8 mouse cellular contexts compared by ENCODE assay signal in genomic region chr13:114458291-114458885, GRCm38 (mm10). TPM values are rescaled to one million over a fixed set of nuclear protein-coding genes. Genes with fewer than 3 reads are reported as not detected.
A peak's percentile ranks its signal among the peaks of the same experiment; 100 is the strongest.
DNase-seq lines count a peak whose midpoint lies in the region; ATAC-seq and TF ChIP-seq lines count a peak whose summit lies in the region.

No protein-coding gene starts in this region.

- H3K4me3 ChIP-seq in bone marrow macrophage, adult 2 months (ENCODE audit: insufficient read depth, low read length) = peak overlapping the region; percentile 44
- H3K4me3 ChIP-seq in hindbrain, postnatal 0 days (ENCODE audit: low read length) = peak overlapping the region; percentile 62
- peak overlapping the region; percentile 62 for H3K4me3 ChIP-seq in liver, embryonic 16.5 days (ENCODE audit: low read depth, low read length)
- peak overlapping the region; percentile 58 for H3K4me3 ChIP-seq in neural tube, embryonic 15.5 days (replicated peaks)

- peak overlapping the region; percentile 97 for H3K4me2 ChIP-seq in hindbrain, postnatal 0 days (ENCODE audit: low read depth, low read length)
- H3K4me2 ChIP-seq in liver, embryonic 16.5 days (ENCODE audit: low read depth, low read length) = peak overlapping the region; percentile 60
- peak overlapping the region; percentile 99 for H3K4me2 ChIP-seq in neural tube, embryonic 15.5 days

- TF ChIP-seq POLR2A in bone marrow macrophage, adult 2 months (IDR thresholded peaks at IDR 0.05; ENCODE audit: borderline replicate concordance, low read depth, low read length) = no peak

- no peaks in the 10 kb centered on the region for H3K4me1 ChIP-seq in bone marrow macrophage, adult 2 months (ENCODE audit: control insufficient read depth, insufficient read depth, low read length)
- H3K4me1 ChIP-seq in hindbrain, postnatal 0 days (ENCODE audit: insufficient read depth, low read length) = peaks cover 13% of the 10 kb centered on the region; the same call in 1 of the 2 replicates
- H3K4me1 ChIP-seq in liver, embryonic 16.5 days (ENCODE audit: control insufficient read depth, low read depth, low read length) = peaks cover 2% of the 10 kb centered on the region
- H3K4me1 ChIP-seq in neural tube, embryonic 15.5 days = peaks cover 44% of the 10 kb centered on the region

- H3K27ac ChIP-seq in bone marrow macrophage, adult 2 months (ENCODE audit: insufficient read depth, low read depth, low read length) = no peak overlapping the region
- no peak overlapping the region for H3K27ac ChIP-seq in hindbrain, postnatal 0 days
- peak overlapping the region; percentile 37; the same call in 1 of the 2 replicates for H3K27ac ChIP-seq in liver, embryonic 16.5 days (ENCODE audit: low read length)
- no peak overlapping the region for H3K27ac ChIP-seq in neural tube, embryonic 15.5 days (replicated peaks)

- no peak for TF ChIP-seq CTCF in bone marrow macrophage, adult 2 months (IDR thresholded peaks at IDR 0.05; ENCODE audit: low read depth, low read length)
- peak; percentile 19; the same call in 1 of the 2 replicates for TF ChIP-seq CTCF in hindbrain, postnatal 0 days (IDR thresholded peaks at IDR 0.05; ENCODE audit: low read depth)

- peak overlapping the region; percentile 33; the same call in 1 of the 2 replicates for H3K9ac ChIP-seq in hindbrain, postnatal 0 days (replicated peaks; ENCODE audit: low read length)
- peak overlapping the region; percentile 39 for H3K9ac ChIP-seq in liver, embryonic 16.5 days (ENCODE audit: low read depth, low read length)
- H3K9ac ChIP-seq in neural tube, embryonic 15.5 days (replicated peaks) = peak overlapping the region; percentile 46

- H3K9me3 ChIP-seq in hindbrain, postnatal 0 days (ENCODE audit: low read length) = no peaks in the 10 kb centered on the region
- no peaks in the 10 kb centered on the region for H3K9me3 ChIP-seq in liver, embryonic 16.5 days (replicated peaks; ENCODE audit: control insufficient read depth, low read length)
- no peaks in the 10 kb centered on the region for H3K9me3 ChIP-seq in neural tube, embryonic 15.5 days (replicated peaks)

- ATAC-seq in frontal cortex, adult (ENCODE audit: low TSS enrichment) = peak; percentile 60; the same call in 1 of the 2 replicates
- peak; percentile 68 for ATAC-seq in hindbrain, postnatal 0 days
- peak; percentile 40 for ATAC-seq in liver, embryonic 16.5 days (ENCODE audit: low read depth)
- peak; percentile 79 for ATAC-seq in neural tube, embryonic 15.5 days (ENCODE audit: low FRiP score)

- DNase-seq in frontal cortex, postnatal 25 days (ENCODE audit: low spot score in 2 of 2) = no peak
- DNase-seq in gastrocnemius, adult 18-20 months (ENCODE audit: low spot score) = peak; percentile 18
- peak; percentile 70 for DNase-seq in hindbrain, postnatal 0 days (ENCODE audit: low spot score)
- DNase-seq in urinary bladder, postnatal 25 days (ENCODE audit: low spot score) = peak; percentile 16

- H3K36me3 ChIP-seq in hindbrain, postnatal 0 days (ENCODE audit: insufficient read depth, low read length) = no peaks in the 10 kb centered on the region
- no peaks in the 10 kb centered on the region for H3K36me3 ChIP-seq in liver, embryonic 16.5 days (ENCODE audit: control insufficient read depth, insufficient read depth)
- no peaks in the 10 kb centered on the region for H3K36me3 ChIP-seq in neural tube, embryonic 15.5 days

- H3K27me3 ChIP-seq in hindbrain, postnatal 0 days (ENCODE audit: insufficient read depth, low read length) = peaks cover 22% of the 10 kb centered on the region
- peaks cover 64% of the 10 kb centered on the region for H3K27me3 ChIP-seq in liver, embryonic 16.5 days (ENCODE audit: control insufficient read depth, insufficient read depth, low read depth, low read length)
- peaks cover 34% of the 10 kb centered on the region for H3K27me3 ChIP-seq in neural tube, embryonic 15.5 days (replicated peaks)

- 1% methylated on average over 55 of the region's 56 CpGs for WGBS in hindbrain, postnatal 0 days
- whole genome bisulfite sequencing in liver, embryonic 16.5 days (ENCODE audit: insufficient replicate concordance) = under 1% methylated on average over 52 of the region's 56 CpGs
- WGBS in neural tube, embryonic 15.5 days = under 1% methylated on average over 54 of the region's 56 CpGs

RNA-seq across cellular contexts. Expression of gene Fst, which starts 0.4 kb away (rescaled TPM):
- polyA plus RNA-seq in bone marrow macrophage, adult 2 months (2012; ENCODE audit: insufficient read depth, insufficient read length, missing spikeins) = not detected in 2 replicates
- total RNA-seq in gastrocnemius, adult 18-20 months (2021) = 1 to 10 TPM; 4.7 to 6.1 TPM
- 1.7 TPM in 2 replicates for total RNA-seq in hindbrain, postnatal 0 days (2014; rRNA removed)
- polyA plus RNA-seq in hindbrain, postnatal 0 days (2015; fragmentation: Nextera tagmentation; extraction: Ambion mirVana) = 3.9 and 4.6 TPM in 2 replicates
- 3.6 and 4.3 TPM in 2 replicates for polyA plus RNA-seq in liver, embryonic 16.5 days (2015; fragmentation: Nextera tagmentation; extraction: Ambion mirVana)
- 6.4 and 20.7 TPM in 2 replicates for polyA plus RNA-seq in neural tube, embryonic 15.5 days (2015; fragmentation: Nextera tagmentation; extraction: Ambion mirVana)

Comparison
In these comparisons a context has a peak if more than half of its experiments do, and no peak if none do; other contexts are left out.
1. DNase-seq: peak in gastrocnemius, adult 18-20 months (single experiment), hindbrain, postnatal 0 days (single experiment) and urinary bladder, postnatal 25 days (single experiment); none in frontal cortex, postnatal 25 days (0 of 2).
2. Peak in every context shown above with its lines, with median percentiles within 50 percentile points of each other: ATAC-seq, H3K4me3 ChIP-seq, H3K4me2 ChIP-seq and H3K9ac ChIP-seq.